Mouse (Mus musculus) embryonic facial prominence, embryonic 14.5 days (tissue): Measurements from ENCODE around the gene Dcbld1. TPM values are rescaled to one million over a fixed set of nuclear protein-coding genes. Genes with fewer than 3 reads are reported as not detected.
A peak's percentile ranks its signal among the peaks of the same experiment; 100 is the strongest.
"Not testable (repeated sequence)": the region's sequence is repeated elsewhere in the genome, so short reads cannot be mapped to it uniquely, and the experiment has no call there.

ENCODE experiments used
- ATAC-seq: fragments of 200-750 bp; cut with Nextera tagmentation; 2 replicates; pipeline ENCODE4 v1.8.0; 2017; ENCODE audit warnings: low read depth, moderate number of reproducible peaks, moderate TSS enrichment
- DNase-seq: peaks from one replicate; pipeline ENCODE4 v3.0.0-alpha.2; 2015; ENCODE audit warnings: low spot score
- H3K27ac ChIP-seq: fragments of 300-500 bp; sonication (generic); replicated peaks from 2 replicates; pipeline ENCODE4 v1.5.1; 2014; ENCODE audit warnings: low read depth, mild to moderate bottlenecking, low read length, moderate library complexity
- H3K27me3 ChIP-seq: fragments of 300-500 bp; sonication (generic); replicated peaks from 2 replicates; pipeline ENCODE4 v1.6.1; 2014; ENCODE audit warnings: low read length; ENCODE audit not compliant: control insufficient read depth, insufficient read depth
- H3K36me3 ChIP-seq: fragments of 300-500 bp; sonication (generic); 2 replicates; pipeline ENCODE4 v1.6.1; 2014; ENCODE audit warnings: low read length, mixed read lengths; ENCODE audit not compliant: control insufficient read depth, insufficient read depth
- H3K4me1 ChIP-seq: fragments of 300-500 bp; sonication (generic); 2 replicates; pipeline ENCODE4 v1.6.1; 2014; ENCODE audit warnings: antibody characterized with exemption, low read length; ENCODE audit not compliant: control insufficient read depth, insufficient read depth
- H3K4me2 ChIP-seq: fragments of 300-500 bp; sonication (generic); 2 replicates; pipeline ENCODE4 v1.6.1; 2014; ENCODE audit warnings: low read depth, mild to moderate bottlenecking, low read length, moderate library complexity, mixed read lengths
- H3K4me3 ChIP-seq: fragments of 300-500 bp; sonication (generic); 2 replicates; pipeline ENCODE4 v1.5.1; 2014; ENCODE audit warnings: low read depth, mild to moderate bottlenecking, low read length
- H3K9ac ChIP-seq: fragments of 300-500 bp; sonication (generic); 2 replicates; pipeline ENCODE4 v1.6.1; 2014; ENCODE audit warnings: low read depth, mild to moderate bottlenecking, low read length, moderate library complexity, mixed read lengths
- H3K9me3 ChIP-seq: fragments of 300-500 bp; sonication (generic); 2 replicates; pipeline ENCODE4 v1.6.1; 2016; ENCODE audit warnings: low read length; ENCODE audit not compliant: control insufficient read depth
- WGBS: fragments of 180-500 bp; shearing (Covaris S2); extraction: QIAGEN DNeasy Blood & Tissue Kit; methylation state at CpG from one replicate; pipeline ENCODE4 v1.1.7; 2014; 5-methylcytosine and 5-hydroxymethylcytosine counted together
- polyA plus RNA-seq: library from polyadenylated mRNA; unstranded; fragments of >200 nt; fragmentation: Nextera tagmentation; extraction: Ambion mirVana; gene quantifications from 2 replicates; pipeline ENCODE4 v1.2.1, GENCODE M21; 2014

Gene Dcbld1
- polyA plus RNA-seq, 1 experiment from 2014 or later, result 12.8 TPM

GRCm38 (mm10) chr10:52274001-52274909 is 40.8 kb downstream of the Dcbld1 start:
- no peak overlapping the region for H3K4me2 ChIP-seq
- H3K27ac ChIP-seq, result no peak overlapping the region; the same call in 1 of the 2 replicates
- no peak overlapping the region for H3K4me3 ChIP-seq
- H3K36me3 ChIP-seq, result no peaks in the 10 kb centered on the region
- ATAC-seq, result peak; percentile 55; the same call in 1 of the 2 replicates
- no peaks in the 10 kb centered on the region for H3K9me3 ChIP-seq
- H3K9ac ChIP-seq, result no peak overlapping the region
- DNase-seq, result peak; percentile 41
- peaks cover 8% of the 10 kb centered on the region; the same call in 1 of the 2 replicates for H3K4me1 ChIP-seq
- H3K27me3 ChIP-seq, result no peaks in the 10 kb centered on the region
- 34% methylated on average over 8 of the region's 8 CpGs for WGBS

GRCm38 (mm10) chr10:52274910-52275604 is 41.6 kb downstream of the Dcbld1 start:
- H3K27me3 ChIP-seq, result no peaks in the 10 kb centered on the region
- no peaks in the 10 kb centered on the region for H3K9me3 ChIP-seq
- no peak overlapping the region for H3K4me2 ChIP-seq
- H3K4me3 ChIP-seq, result no peak overlapping the region
- H3K4me1 ChIP-seq, result peaks cover 8% of the 10 kb centered on the region; the same call in 1 of the 2 replicates
- peak overlapping the region; percentile 5; the same call in 1 of the 2 replicates for H3K27ac ChIP-seq
- H3K36me3 ChIP-seq, result no peaks in the 10 kb centered on the region
- DNase-seq (peak; percentile 33), ATAC-seq (no peak)
- H3K9ac ChIP-seq, result no peak overlapping the region
- WGBS, result 51% methylated on average over 15 of the region's 15 CpGs

- WGBS, result 87% methylated on average over 3 of the region's 3 CpGs
- DNase-seq (no peak), ATAC-seq (no peak)
- Histone ChIP-seq H3K4me3 (no peak overlapping the region), H3K9me3 (no peaks in the 10 kb centered on the region), H3K27ac (no peak overlapping the region), H3K36me3 (no peaks in the 10 kb centered on the region), H3K9ac (no peak overlapping the region), H3K27me3 (no peaks in the 10 kb centered on the region), H3K4me2 (no peak overlapping the region), H3K4me1 (peaks cover 8% of the 10 kb centered on the region; the same call in 1 of the 2 replicates)
Observed at GRCm38 (mm10) chr10:52276579-52276978, 43.2 kb downstream of the Dcbld1 start.

GRCm38 (mm10) chr10:52277564-52277963 is 44.1 kb downstream of the Dcbld1 start:
- not testable (repeated sequence) for H3K9me3 ChIP-seq, H3K36me3 ChIP-seq, H3K27me3 ChIP-seq, ATAC-seq, H3K4me2 ChIP-seq, H3K27ac ChIP-seq, H3K4me1 ChIP-seq, DNase-seq, H3K9ac ChIP-seq, H3K4me3 ChIP-seq
- WGBS, result 91% methylated on average over 8 of the region's 8 CpGs

GRCm38 (mm10) chr10:52278011-52278434 is 44.6 kb downstream of the Dcbld1 start:
- H3K9ac ChIP-seq, result no peak overlapping the region
- H3K9me3 ChIP-seq, result no peaks in the 10 kb centered on the region
- no peaks in the 10 kb centered on the region for H3K27me3 ChIP-seq
- H3K27ac ChIP-seq, result no peak overlapping the region
- ATAC-seq (no peak), DNase-seq (peak; percentile 22)
- no peaks in the 10 kb centered on the region for H3K36me3 ChIP-seq
- WGBS, result 70% methylated on average over 9 of the region's 9 CpGs
- no peak overlapping the region for H3K4me2 ChIP-seq
- H3K4me3 ChIP-seq, result no peak overlapping the region
- peaks cover 8% of the 10 kb centered on the region; the same call in 1 of the 2 replicates for H3K4me1 ChIP-seq

GRCm38 (mm10) chr10:52278866-52279265 is 45.4 kb downstream of the Dcbld1 start:
- Histone ChIP-seq H3K4me2 (no peak overlapping the region), H3K27me3 (no peaks in the 10 kb centered on the region), H3K4me1 (peaks cover 7% of the 10 kb centered on the region; the same call in 1 of the 2 replicates), H3K4me3 (no peak overlapping the region), H3K9me3 (no peaks in the 10 kb centered on the region), H3K27ac (no peak overlapping the region), H3K9ac (no peak overlapping the region), H3K36me3 (no peaks in the 10 kb centered on the region)
- ATAC-seq (no peak), DNase-seq (no peak)
- 70% methylated on average over 3 of the region's 3 CpGs for WGBS

- Histone ChIP-seq H3K27ac (no peak overlapping the region), H3K4me3 (no peak overlapping the region), H3K9ac (no peak overlapping the region), H3K4me1 (no peaks in the 10 kb centered on the region), H3K4me2 (no peak overlapping the region), H3K27me3 (no peaks in the 10 kb centered on the region), H3K36me3 (no peaks in the 10 kb centered on the region), H3K9me3 (no peaks in the 10 kb centered on the region)
- no peak for ATAC-seq
- 84% methylated on average over 4 of the region's 4 CpGs for WGBS
- DNase-seq, result no peak
Observed at GRCm38 (mm10) chr10:52279876-52280275, 46.5 kb downstream of the Dcbld1 start.

GRCm38 (mm10) chr10:52280623-52281022 is 47.2 kb downstream of the Dcbld1 start:
- H3K4me1 ChIP-seq, result no peaks in the 10 kb centered on the region
- no peak overlapping the region for H3K4me2 ChIP-seq
- H3K9me3 ChIP-seq, result no peaks in the 10 kb centered on the region
- H3K27ac ChIP-seq, result no peak overlapping the region
- H3K9ac ChIP-seq, result no peak overlapping the region
- H3K36me3 ChIP-seq, result no peaks in the 10 kb centered on the region
- WGBS, result 94% methylated on average over 3 of the region's 3 CpGs
- ATAC-seq (no peak), DNase-seq (no peak)
- no peaks in the 10 kb centered on the region for H3K27me3 ChIP-seq
- no peak overlapping the region for H3K4me3 ChIP-seq
